Mouse (Mus musculus) urinary bladder, postnatal 0 days (tissue): ENCODE measurements around the gene Tas2r124. TPM values are rescaled to one million over a fixed set of nuclear protein-coding genes. Genes with fewer than 3 reads are reported as not detected.

Experiments used
- polyA plus RNA-seq: library from polyadenylated mRNA; unstranded; fragments of >200 nt; fragmentation: Nextera tagmentation; extraction: Ambion mirVana; gene quantifications from 2 replicates; pipeline ENCODE4 v1.2.1, GENCODE M21; 2015

Gene Tas2r124
- not detected in 2 replicates for polyA plus RNA-seq

DNA sequence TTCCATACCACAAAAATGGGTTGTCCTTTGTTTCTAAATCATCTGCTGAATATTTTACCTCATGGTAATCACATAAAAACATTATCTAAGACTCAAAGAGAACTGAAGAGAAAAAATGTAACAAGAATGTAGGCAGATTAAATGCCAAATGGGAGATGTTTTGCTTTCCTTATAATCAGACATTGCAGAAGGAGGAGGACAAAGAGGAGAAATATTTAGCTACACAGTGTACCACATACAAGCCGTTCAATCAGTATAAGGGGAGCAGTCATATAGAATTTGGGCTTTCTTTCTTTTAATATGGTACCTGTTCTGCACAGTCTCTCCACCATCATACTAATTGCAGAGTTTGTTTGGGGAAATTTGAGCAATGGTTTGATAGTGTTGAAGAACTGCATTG is at the start of gene Tas2r124:
Gene Tas2r124 (plus strand): TSS at position 301 of the 400 bp plus-strand sequence.

DNA sequence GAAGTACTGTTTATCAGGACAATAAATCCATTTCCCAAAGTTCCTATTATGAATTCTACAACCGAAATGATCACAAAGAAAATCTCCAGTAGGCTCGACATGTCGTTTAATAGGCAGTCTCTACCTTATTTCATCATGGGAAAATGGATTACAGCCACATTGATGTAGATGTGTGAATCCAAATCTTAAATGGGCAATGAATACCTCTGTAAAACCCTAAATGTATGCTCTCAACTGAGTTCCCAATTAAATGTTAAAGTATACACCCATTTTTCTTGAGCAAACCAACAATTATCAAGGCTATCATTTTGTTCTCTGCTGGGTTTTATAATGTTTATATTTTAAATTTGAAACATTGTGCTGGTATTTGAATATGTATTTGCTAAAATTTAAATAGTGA is 42.7 kb upstream of the Tas2r124 start, which contains the start of gene Tas2r122:
Gene Tas2r122 (minus strand): TSS at position 101 of the 400 bp plus-strand sequence.

DNA sequence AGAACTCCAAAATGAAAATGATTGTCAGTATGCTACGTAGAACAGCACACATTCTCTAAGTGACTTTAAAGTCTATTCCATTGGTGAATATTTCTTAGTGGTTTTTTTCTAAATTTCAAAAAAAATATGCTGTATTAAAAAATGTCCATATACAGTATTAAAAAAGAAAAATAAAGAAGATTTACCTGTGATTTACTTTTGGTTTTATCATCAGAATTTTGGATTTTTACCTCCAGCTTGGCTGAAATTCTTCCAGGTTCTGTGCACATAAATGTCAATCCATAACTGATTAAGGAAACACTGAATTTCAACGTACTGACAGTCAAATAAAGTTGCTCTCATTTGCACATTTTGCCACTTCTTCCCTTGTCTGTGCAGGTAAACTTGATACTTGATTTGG is 16.6 kb upstream of the Tas2r124 start, which contains the start of gene Tas2r115:
Gene Tas2r115 (minus strand): TSS at position 101 of the 400 bp plus-strand sequence.

DNA sequence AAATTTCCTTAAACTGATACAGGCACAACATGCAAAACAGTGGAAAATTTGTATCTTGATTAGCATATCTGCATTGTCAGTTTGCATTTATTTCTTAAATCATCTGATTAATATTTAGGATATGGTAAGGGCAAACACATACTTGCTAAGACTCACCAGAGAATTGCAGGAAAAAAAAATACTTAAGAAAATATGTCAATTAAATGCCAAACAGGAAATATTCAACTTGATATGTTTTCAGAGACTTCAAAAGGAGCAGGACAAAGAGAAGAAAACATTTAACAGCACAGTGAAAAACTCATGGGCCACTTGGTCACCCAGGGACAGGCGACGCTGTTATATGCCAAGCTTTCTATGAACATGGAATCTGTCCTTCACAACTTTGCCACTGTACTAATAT is 7.3 kb downstream of the Tas2r124 start, which contains the start of gene Tas2r102:
Gene Tas2r102 (plus strand): TSS at position 301 of the 400 bp plus-strand sequence.

DNA sequence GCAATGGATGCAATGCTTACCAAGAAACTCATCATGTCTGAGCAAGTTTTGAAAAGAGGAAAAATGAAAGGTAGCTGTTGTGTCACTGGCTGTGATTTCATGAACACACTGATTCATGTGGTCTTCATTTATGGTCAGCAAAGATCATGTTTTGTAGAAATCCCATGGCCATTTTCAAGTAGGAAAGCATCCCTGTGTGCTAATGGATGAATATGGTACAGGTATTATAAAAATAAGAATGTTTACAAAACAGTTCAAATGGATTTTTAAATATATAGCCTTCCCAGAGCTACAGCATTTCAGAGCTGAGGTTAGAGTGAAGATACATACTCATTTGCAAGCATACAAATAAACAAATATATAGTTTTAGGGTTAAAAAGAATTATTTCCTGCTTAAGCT is 23.5 kb downstream of the Tas2r124 start, which contains the start of gene Tas2r136:
Gene Tas2r136 (minus strand): TSS at position 101 of the 400 bp plus-strand sequence.

DNA sequence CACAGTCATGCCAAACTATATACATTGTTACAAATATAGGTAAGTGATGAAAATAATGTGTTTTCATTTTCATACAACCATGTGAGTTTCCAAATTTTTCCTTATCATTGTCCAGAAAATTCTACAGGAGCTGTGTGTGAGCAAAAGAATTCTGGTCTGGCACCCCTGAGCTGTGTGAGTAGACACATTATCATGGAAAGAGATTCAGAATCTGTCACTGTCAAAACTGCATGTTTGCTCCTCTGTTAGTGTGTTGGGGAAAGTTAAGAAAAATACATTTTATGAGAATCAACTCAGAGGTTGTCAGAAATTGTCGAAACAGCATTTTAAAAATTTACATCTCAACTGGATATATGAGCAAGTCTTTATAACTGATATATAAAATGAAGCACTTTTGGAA is 48.0 kb downstream of the Tas2r124 start, which contains the start of gene Tas2r117:
Gene Tas2r117 (plus strand): TSS at position 301 of the 400 bp plus-strand sequence.

Other genes starting within 250 kb of the Tas2r124 start
- gene Prh1, start 184.9 kb upstream of the Tas2r124 start, polyA plus RNA-seq = not detected in 2 replicates
- gene Prp2, start 158.8 kb upstream of the Tas2r124 start, polyA plus RNA-seq = not detected in 2 replicates
- gene A630073D07Rik, start 103.2 kb upstream of the Tas2r124 start, polyA plus RNA-seq = not detected in 2 replicates
- not detected in 2 replicates for gene Tas2r120, start 97.8 kb upstream of the Tas2r124 start, polyA plus RNA-seq
- not detected in 2 replicates for gene Tas2r121, start 53.7 kb upstream of the Tas2r124 start, polyA plus RNA-seq
- not detected in 2 replicates for gene Tas2r122, start 42.8 kb upstream of the Tas2r124 start, polyA plus RNA-seq
- not detected in 2 replicates for gene Tas2r115, start 16.7 kb upstream of the Tas2r124 start, polyA plus RNA-seq
- gene Tas2r102, start 7.4 kb downstream of the Tas2r124 start, polyA plus RNA-seq = not detected in 2 replicates
- not detected in 2 replicates for gene Tas2r136, start 23.4 kb downstream of the Tas2r124 start, polyA plus RNA-seq
- gene Tas2r117, start 48.1 kb downstream of the Tas2r124 start, polyA plus RNA-seq = not detected in 2 replicates
- gene Tas2r123, start 92.4 kb downstream of the Tas2r124 start, polyA plus RNA-seq = not detected in 2 replicates
- not detected in 2 replicates for gene Tas2r116, start 100.7 kb downstream of the Tas2r124 start, polyA plus RNA-seq
- not detected in 2 replicates for gene Tas2r110, start 113.3 kb downstream of the Tas2r124 start, polyA plus RNA-seq
- not detected in 2 replicates for gene Tas2r113, start 138.3 kb downstream of the Tas2r124 start, polyA plus RNA-seq
- not detected in 2 replicates for gene Tas2r125, start 154.9 kb downstream of the Tas2r124 start, polyA plus RNA-seq
- gene Tas2r129, start 196.4 kb downstream of the Tas2r124 start, polyA plus RNA-seq = not detected in 2 replicates
- gene Tas2r131, start 203.2 kb downstream of the Tas2r124 start, polyA plus RNA-seq = not detected in 2 replicates
- not detected in 2 replicates for gene Tas2r109, start 226.2 kb downstream of the Tas2r124 start, polyA plus RNA-seq